Mouse (Mus musculus): ENCODE measurements around the gene Fignl1.

DNA sequence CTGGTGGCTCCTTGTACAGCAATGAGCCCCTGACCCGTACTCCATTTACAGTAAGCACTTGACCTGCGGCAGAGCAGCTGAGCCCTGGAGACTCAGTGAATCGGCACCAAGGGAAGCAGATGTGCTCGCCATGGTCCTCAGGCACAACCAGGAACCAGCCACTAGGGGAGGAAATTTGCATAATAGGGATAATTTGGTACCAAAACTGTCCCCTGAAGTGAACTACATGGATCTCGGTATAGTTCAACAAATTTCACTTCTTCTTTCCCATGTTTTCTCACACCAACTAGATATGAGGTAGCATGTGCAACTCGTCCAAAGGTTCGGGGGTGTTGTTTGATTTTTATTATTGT, 32.0 kb downstream of the Fignl1 start:
- TF ChIP-seq CTCF (IDR thresholded peaks at IDR 0.05; ENCODE audit: low read depth, low read length) (no peak), POLR2A (IDR thresholded peaks at IDR 0.05; ENCODE audit: borderline replicate concordance, low read depth, low read length) (no peak)

All from bone marrow macrophage, adult 2 months (primary cell).